Mouse (Mus musculus) E14TG2a.4 (cell line): ENCODE results near the gene Rab43.

ENCODE experiments used
- H3K27me3 ChIP-seq: 2 replicates; pipeline ENCODE4 v1.6.1; 2014; ENCODE audit warnings: low read length, control low read depth; ENCODE audit not compliant: insufficient read depth
- H3K36me3 ChIP-seq: 2 replicates; pipeline ENCODE4 v1.6.1; 2014; ENCODE audit warnings: low read length, control low read depth; ENCODE audit not compliant: insufficient read depth
- H3K4me1 ChIP-seq: replicated peaks from 2 replicates; pipeline ENCODE4 v1.6.1; 2014; ENCODE audit warnings: low read depth, low read length, control low read depth
- H3K4me3 ChIP-seq: replicated peaks from 2 replicates; pipeline ENCODE4 v1.5.1; 2014; ENCODE audit warnings: mild to moderate bottlenecking, low read length
- H3K9me3 ChIP-seq: 2 replicates; pipeline ENCODE4 v1.6.1; 2014; ENCODE audit warnings: low read length, control low read depth
- CTCF ChIP-seq: conservative IDR thresholded peaks from 2 replicates; pipeline ENCODE4 v1.5.1; 2014; ENCODE audit warnings: low read length
- NANOG ChIP-seq: IDR thresholded peaks from 2 replicates; pipeline ENCODE4 v1.6.1; 2014; ENCODE audit warnings: borderline replicate concordance, low read length, mixed read lengths
- POU5F1 ChIP-seq: IDR thresholded peaks from 2 replicates; pipeline ENCODE4 v1.6.1; 2014; ENCODE audit warnings: low read length, borderline replicate concordance

Rab43 gene

GRCm38 (mm10) chr6:87743281-87743680 is 68.7 kb downstream of the Rab43 start:
- Histone ChIP-seq H3K36me3 (no peaks in the 10 kb centered on the region), H3K27me3 (peaks cover 12% of the 10 kb centered on the region), H3K9me3 (no peaks in the 10 kb centered on the region), H3K4me1 (no peaks in the 10 kb centered on the region), H3K4me3 (no peak overlapping the region)
- TF ChIP-seq POU5F1 (no peak), NANOG (no peak), CTCF (no peak)

GRCm38 (mm10) chr6:87742804-87743203 is 69.2 kb downstream of the Rab43 start:
- no peak overlapping the region for H3K4me3 ChIP-seq
- H3K4me1 ChIP-seq: no peaks in the 10 kb centered on the region; the same call in 1 of the 2 replicates
- H3K27me3 ChIP-seq: peaks cover 17% of the 10 kb centered on the region
- TF ChIP-seq NANOG (no peak), CTCF (peak; percentile 36; the same call in 1 of the 2 replicates)
- no peaks in the 10 kb centered on the region for H3K36me3 ChIP-seq
- no peaks in the 10 kb centered on the region for H3K9me3 ChIP-seq

- no peak overlapping the region for H3K4me3 ChIP-seq
- no peaks in the 10 kb centered on the region; the same call in 1 of the 2 replicates for H3K4me1 ChIP-seq
- H3K27me3 ChIP-seq: peaks cover 20% of the 10 kb centered on the region
- TF ChIP-seq POU5F1: no peak
- no peak for TF ChIP-seq CTCF
- TF ChIP-seq NANOG: no peak
- H3K36me3 ChIP-seq: no peaks in the 10 kb centered on the region
- H3K9me3 ChIP-seq: no peaks in the 10 kb centered on the region
Measured at GRCm38 (mm10) chr6:87741978-87742377, 70.0 kb downstream of the Rab43 start.

GRCm38 (mm10) chr6:87740496-87740895 is 71.5 kb downstream of the Rab43 start:
- Histone ChIP-seq H3K27me3 (peaks cover 32% of the 10 kb centered on the region), H3K4me1 (no peaks in the 10 kb centered on the region; the same call in 1 of the 2 replicates), H3K36me3 (no peaks in the 10 kb centered on the region), H3K9me3 (no peaks in the 10 kb centered on the region), H3K4me3 (no peak overlapping the region)
- TF ChIP-seq CTCF (no peak), NANOG (no peak), POU5F1 (no peak)

- H3K36me3 ChIP-seq: no peaks in the 10 kb centered on the region
- no peak for TF ChIP-seq CTCF
- no peak for TF ChIP-seq NANOG
- no peak for TF ChIP-seq POU5F1
- no peaks in the 10 kb centered on the region; the same call in 1 of the 2 replicates for H3K4me1 ChIP-seq
- H3K9me3 ChIP-seq: no peaks in the 10 kb centered on the region; the same call in 1 of the 2 replicates
- no peak overlapping the region for H3K4me3 ChIP-seq
- H3K27me3 ChIP-seq: peaks cover 38% of the 10 kb centered on the region
Measured at GRCm38 (mm10) chr6:87739898-87740297, 72.1 kb downstream of the Rab43 start.
